Mouse (Mus musculus): ENCODE results near the gene Serinc5.
A peak's percentile ranks its signal among the peaks of the same experiment; 100 is the strongest.

Gene Serinc5

DNA sequence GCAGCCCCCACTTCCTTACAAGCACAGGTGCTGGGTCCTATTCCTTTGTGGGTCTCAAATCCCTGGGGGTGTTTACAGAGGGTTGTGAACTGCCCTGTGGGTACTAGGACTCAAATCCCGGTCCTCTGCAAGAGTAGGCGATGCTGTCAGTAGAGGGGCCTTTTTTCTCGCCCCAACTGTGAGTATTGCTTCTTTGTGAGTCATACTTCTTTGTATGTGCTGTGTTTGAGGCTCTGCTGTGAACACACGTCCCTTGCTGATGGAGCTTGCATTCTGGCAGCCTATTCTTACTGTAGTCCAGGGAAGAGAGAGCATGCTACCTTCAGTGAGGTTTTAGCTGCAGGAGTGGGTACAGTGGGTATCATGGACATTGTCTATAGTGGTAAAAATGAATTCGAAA lies 4.3 kb downstream of the Serinc5 start:
- DNase-seq: no peak

GRCm38 (mm10) chr13:92616459-92616858 lies 5.6 kb downstream of the Serinc5 start:
- DNase-seq: no peak

DNA sequence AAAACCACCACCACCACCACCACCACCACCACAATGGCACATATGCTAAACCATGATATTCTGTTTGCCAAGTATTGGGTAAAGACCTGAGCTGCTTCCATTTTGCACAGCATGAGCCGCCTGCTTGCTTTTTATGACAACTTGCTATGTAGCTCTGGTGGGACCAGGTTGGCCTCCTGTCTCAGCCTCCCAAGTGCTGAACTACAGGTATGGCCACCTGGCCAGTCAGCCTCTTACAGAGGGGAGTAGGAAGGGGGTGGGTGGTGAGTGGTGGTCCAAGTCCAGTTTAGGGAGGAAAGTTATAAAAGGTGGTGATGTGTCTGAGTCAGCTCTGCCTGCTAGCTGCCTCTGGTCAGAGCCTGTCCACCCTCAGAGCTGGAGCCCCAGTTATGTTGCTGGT lies 15.3 kb downstream of the Serinc5 start:
- no peak for DNase-seq

DNA sequence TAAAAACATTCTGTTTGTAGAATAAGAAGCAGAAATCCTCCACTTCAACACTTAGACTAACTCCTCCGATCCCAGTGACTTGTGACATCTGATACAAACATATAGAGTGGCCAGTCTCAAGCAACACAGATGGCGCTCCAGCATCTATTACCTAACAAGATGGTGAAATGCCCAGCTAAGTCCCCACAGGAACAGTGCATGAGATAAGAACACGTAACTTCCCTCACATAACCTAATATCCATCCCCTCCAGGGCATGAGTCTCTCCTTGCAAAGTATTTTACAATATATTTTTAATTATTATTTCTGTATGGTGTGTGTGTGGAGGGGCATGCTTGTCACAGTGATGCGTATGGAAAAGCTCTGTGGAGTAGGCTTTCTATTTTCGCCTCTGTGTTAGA lies 15.8 kb downstream of the Serinc5 start:
- DNase-seq: no peak

- no peak for DNase-seq
Observed at GRCm38 (mm10) chr13:92629509-92629908, 18.6 kb downstream of the Serinc5 start.

- DNase-seq: no peak
Observed at GRCm38 (mm10) chr13:92631450-92631849, 20.6 kb downstream of the Serinc5 start.

GRCm38 (mm10) chr13:92632550-92632949 lies 21.7 kb downstream of the Serinc5 start:
- no peak for DNase-seq

- DNase-seq: no peak
Observed at GRCm38 (mm10) chr13:92635040-92635439, 24.1 kb downstream of the Serinc5 start.

- DNase-seq: no peak
Observed at GRCm38 (mm10) chr13:92636226-92636909, 25.5 kb downstream of the Serinc5 start.

- no peak for DNase-seq
Observed at GRCm38 (mm10) chr13:92636910-92637275, 26.0 kb downstream of the Serinc5 start.

GRCm38 (mm10) chr13:92639093-92640014 lies 28.5 kb downstream of the Serinc5 start:
- DNase-seq: no peak

GRCm38 (mm10) chr13:92644199-92644598 lies 33.3 kb downstream of the Serinc5 start:
- DNase-seq: no peak

DNA sequence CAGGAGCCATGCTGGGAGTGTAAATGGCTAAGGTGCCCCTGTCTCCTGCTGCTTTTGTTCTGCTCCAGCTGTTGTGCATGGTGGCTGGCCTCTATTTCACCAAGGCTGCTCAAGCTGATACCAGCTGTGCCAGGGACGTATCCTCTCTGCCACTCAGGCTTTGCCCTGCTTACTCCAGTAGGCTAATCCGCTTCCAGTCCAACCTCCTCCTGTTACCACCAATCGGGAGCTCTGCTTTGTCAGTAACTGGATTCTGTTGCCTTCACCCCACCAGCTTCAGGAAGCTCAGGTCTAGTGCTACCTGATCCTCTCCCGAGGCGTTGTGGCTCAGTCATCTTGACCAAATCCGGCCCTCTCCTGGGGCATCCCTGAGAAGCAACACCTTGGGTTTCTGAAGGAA lies 33.9 kb downstream of the Serinc5 start:
- no peak for DNase-seq

GRCm38 (mm10) chr13:92647695-92648094 lies 36.8 kb downstream of the Serinc5 start:
- DNase-seq: peak; percentile 60 to 67

GRCm38 (mm10) chr13:92649111-92649510 lies 38.2 kb downstream of the Serinc5 start:
- no peak for DNase-seq

- no peak for DNase-seq
Observed at GRCm38 (mm10) chr13:92650956-92651355, 40.1 kb downstream of the Serinc5 start.

DNA sequence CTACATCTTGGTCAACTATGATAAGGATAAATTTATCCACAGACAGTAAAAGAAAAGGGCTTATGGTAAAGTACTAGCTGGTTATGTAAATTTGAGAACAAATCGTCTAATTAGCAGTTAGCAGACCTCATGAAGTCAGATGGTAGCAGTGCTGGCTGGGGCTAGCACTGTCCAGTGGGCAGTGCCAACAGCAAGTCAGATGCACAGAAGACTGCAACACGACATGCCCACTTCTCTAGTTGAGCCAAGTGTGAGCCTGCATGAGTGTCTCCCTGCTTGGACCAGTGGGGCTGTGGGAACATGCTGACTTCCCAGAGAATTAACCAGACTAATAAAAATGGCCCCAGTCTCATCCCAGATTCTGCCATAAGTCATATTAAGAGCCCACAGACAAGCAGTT lies 41.6 kb downstream of the Serinc5 start:
- DNase-seq: no peak

- no peak for DNase-seq
Observed at GRCm38 (mm10) chr13:92653283-92653682, 42.4 kb downstream of the Serinc5 start.

- DNase-seq: peak; percentile 22 to 25
Observed at GRCm38 (mm10) chr13:92656815-92657513, 46.1 kb downstream of the Serinc5 start.

DNA sequence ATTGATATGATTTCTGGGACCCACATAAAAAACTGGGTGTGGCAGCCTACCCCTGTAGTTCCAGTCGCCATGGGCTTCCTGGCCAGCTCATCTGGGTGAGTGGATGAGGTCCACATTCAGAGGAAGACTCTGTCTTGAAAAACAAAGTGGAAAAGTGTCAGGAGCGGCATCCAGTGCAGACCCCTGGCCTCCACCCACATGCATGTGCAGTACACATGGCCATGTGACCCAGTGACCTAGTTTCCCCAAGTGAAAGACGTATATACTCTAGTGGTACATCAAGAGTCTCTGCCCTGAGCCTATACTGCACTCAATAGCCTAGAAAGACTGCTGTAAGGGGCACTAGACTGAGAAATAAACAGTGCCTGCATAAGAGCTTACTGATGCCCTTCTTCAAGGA lies 48.7 kb downstream of the Serinc5 start:
- DNase-seq: no peak

DNA sequence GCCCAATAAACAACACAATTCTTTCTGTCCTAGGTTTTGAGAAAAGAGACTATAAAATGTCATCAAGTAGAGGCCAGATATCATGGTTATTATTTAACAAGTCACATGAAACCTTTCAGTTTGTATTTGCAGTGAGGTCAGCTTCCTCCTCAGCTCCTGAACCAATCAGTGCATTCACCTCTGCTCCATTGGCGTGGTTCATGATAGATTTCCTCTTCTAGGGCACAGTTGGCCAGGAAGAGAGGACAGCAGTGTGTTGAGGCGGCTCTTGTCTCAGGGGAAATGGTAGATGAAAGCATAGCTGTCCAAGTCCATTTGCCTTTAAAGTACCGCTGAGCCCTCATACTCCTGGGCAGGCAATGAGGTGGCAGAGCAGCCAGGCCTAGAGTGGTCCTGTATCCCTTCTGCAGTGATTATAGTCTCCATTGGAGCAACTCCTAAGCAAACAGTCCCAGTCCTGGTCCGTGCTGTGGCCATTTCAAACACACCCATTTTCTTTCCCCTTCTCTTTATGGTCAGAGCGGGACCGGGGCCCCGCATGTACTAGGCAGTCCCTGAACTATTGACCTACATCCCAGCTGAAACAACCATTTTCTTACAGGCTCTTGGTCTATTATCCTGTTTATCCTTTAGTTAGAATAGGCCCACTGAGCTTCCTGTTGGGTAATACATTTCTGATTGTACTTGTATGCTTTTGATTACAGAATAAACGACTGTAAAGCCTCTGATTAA lies 51.8 kb downstream of the Serinc5 start:
- DNase-seq: no peak

- no peak for DNase-seq
Observed at GRCm38 (mm10) chr13:92665008-92665407, 54.1 kb downstream of the Serinc5 start.
